Mouse (Mus musculus) embryonic fibroblast, embryonic 13.5 days (primary cell): Measurements from ENCODE around the gene Cux1.

Experiments
- CTCF ChIP-seq: IDR thresholded peaks from 2 replicates; pipeline ENCODE4 v1.5.1; 2011; ENCODE audit warnings: mild to moderate bottlenecking, control low read depth, low read length, moderate library complexity, borderline replicate concordance; ENCODE audit not compliant: insufficient read depth
- POLR2A ChIP-seq: IDR thresholded peaks from 2 replicates; pipeline ENCODE4 v1.6.1; 2011; ENCODE audit warnings: low read depth, mild to moderate bottlenecking, control low read depth, low read length, moderate library complexity

GRCm38 (mm10) chr5:136427121-136427771 lies 140.0 kb downstream of the Cux1 start:
- TF ChIP-seq CTCF: no peak
- TF ChIP-seq POLR2A: no peak
